Mouse (Mus musculus): Measurements from ENCODE around the gene Nup210l. TPM values are rescaled to one million over a fixed set of nuclear protein-coding genes. Genes with fewer than 3 reads are reported as not detected.

The Nup210l gene
- polyA plus RNA-seq (2016; fragmentation: Nextera tagmentation; extraction: Ambion mirVana) = 0.50 and 0.56 TPM in 2 replicates

- peaks cover 44% of the 10 kb centered on the region for H3K36me3 ChIP-seq
- no peaks in the 10 kb centered on the region for H3K4me1 ChIP-seq (replicated peaks)
- no peaks in the 10 kb centered on the region for H3K9me3 ChIP-seq
- DNase-seq (ENCODE audit: low spot score) = no peak
- no peak within 1 kb of the TSS for H3K27ac ChIP-seq
- no peaks in the 10 kb centered on the region for H3K27me3 ChIP-seq (ENCODE audit: insufficient read depth, poor library complexity, severe bottlenecking)
- no peak within 1 kb of the TSS for H3K4me3 ChIP-seq
- 83% methylated on average over 13 of the region's 13 CpGs for WGBS
Observed at GRCm38 (mm10) chr3:90103938-90104337, at the start of gene Nup210l. Nup210l (plus strand) TSS chr3:90104132.

- no peaks in the 10 kb centered on the region for H3K9me3 ChIP-seq
- H3K36me3 ChIP-seq = peaks cover 94% of the 10 kb centered on the region
Observed at GRCm38 (mm10) chr3:90061549-90061948, 42.4 kb upstream of the Nup210l start.

GRCm38 (mm10) chr3:90062539-90062938, 41.4 kb upstream of the Nup210l start:
- Histone ChIP-seq H3K27ac (no peak overlapping the region), H3K27me3 (ENCODE audit: insufficient read depth, poor library complexity, severe bottlenecking) (no peaks in the 10 kb centered on the region), H3K4me1 (replicated peaks) (no peaks in the 10 kb centered on the region), H3K36me3 (peaks cover 93% of the 10 kb centered on the region), H3K4me3 (no peak overlapping the region), H3K9me3 (no peaks in the 10 kb centered on the region)
- DNase-seq (ENCODE audit: low spot score) = no peak
- WGBS = 65% methylated on average over 2 of the region's 2 CpGs

More at GRCm38 (mm10) chr3:90061549-90061948, 42.4 kb upstream of the Nup210l start:
- DNase-seq (ENCODE audit: low spot score) = no peak
- H3K4me3 ChIP-seq = no peak overlapping the region
- no peaks in the 10 kb centered on the region for H3K27me3 ChIP-seq (ENCODE audit: insufficient read depth, poor library complexity, severe bottlenecking)
- WGBS = 94% methylated on average over 6 of the region's 6 CpGs
- no peak overlapping the region for H3K27ac ChIP-seq
- H3K4me1 ChIP-seq (replicated peaks) = no peaks in the 10 kb centered on the region

GRCm38 (mm10) chr3:90064383-90064782, 39.5 kb upstream of the Nup210l start:
- 88% methylated on average over 3 of the region's 3 CpGs for WGBS

GRCm38 (mm10) chr3:90065553-90065952, 38.4 kb upstream of the Nup210l start:
- Histone ChIP-seq H3K4me3 (no peak overlapping the region), H3K4me1 (replicated peaks) (no peaks in the 10 kb centered on the region), H3K9me3 (no peaks in the 10 kb centered on the region), H3K27ac (no peak overlapping the region), H3K27me3 (ENCODE audit: insufficient read depth, poor library complexity, severe bottlenecking) (no peaks in the 10 kb centered on the region), H3K36me3 (peaks cover 67% of the 10 kb centered on the region)
- peak; percentile 42 for DNase-seq (ENCODE audit: low spot score)
- 61% methylated on average over 3 of the region's 3 CpGs for WGBS

More at GRCm38 (mm10) chr3:90064383-90064782, 39.5 kb upstream of the Nup210l start:
- Histone ChIP-seq H3K27me3 (ENCODE audit: insufficient read depth, poor library complexity, severe bottlenecking) (no peaks in the 10 kb centered on the region), H3K36me3 (peaks cover 78% of the 10 kb centered on the region), H3K4me3 (no peak overlapping the region), H3K27ac (no peak overlapping the region), H3K9me3 (no peaks in the 10 kb centered on the region), H3K4me1 (replicated peaks) (no peaks in the 10 kb centered on the region)
- no peak for DNase-seq (ENCODE audit: low spot score)

- no peaks in the 10 kb centered on the region for H3K27me3 ChIP-seq (ENCODE audit: insufficient read depth, poor library complexity, severe bottlenecking)
- H3K27ac ChIP-seq = no peak overlapping the region
- peaks cover 44% of the 10 kb centered on the region for H3K36me3 ChIP-seq
- DNase-seq (ENCODE audit: low spot score) = no peak
- 87% methylated on average over 4 of the region's 4 CpGs for WGBS
- H3K9me3 ChIP-seq = no peaks in the 10 kb centered on the region
- no peaks in the 10 kb centered on the region for H3K4me1 ChIP-seq (replicated peaks)
- H3K4me3 ChIP-seq = no peak overlapping the region
Observed at GRCm38 (mm10) chr3:90067851-90068250, 36.1 kb upstream of the Nup210l start.

- no peak overlapping the region for H3K27ac ChIP-seq
- no peaks in the 10 kb centered on the region for H3K27me3 ChIP-seq (ENCODE audit: insufficient read depth, poor library complexity, severe bottlenecking)
- no peaks in the 10 kb centered on the region for H3K4me1 ChIP-seq (replicated peaks)
- H3K9me3 ChIP-seq = no peaks in the 10 kb centered on the region
- H3K36me3 ChIP-seq = peaks cover 26% of the 10 kb centered on the region
- no peak for DNase-seq (ENCODE audit: low spot score)
- WGBS = 77% methylated on average over 7 of the region's 7 CpGs
- no peak overlapping the region for H3K4me3 ChIP-seq
Observed at GRCm38 (mm10) chr3:90069688-90070087, 34.2 kb upstream of the Nup210l start.

GRCm38 (mm10) chr3:90072294-90072693, 31.6 kb upstream of the Nup210l start, which contains the start of gene Tpm3:
Tpm3 (plus strand) TSS chr3:90072649.
- no peak within 1 kb of the TSS for H3K4me3 ChIP-seq

GRCm38 (mm10) chr3:90076921-90077716, 26.8 kb upstream of the Nup210l start:
- no peaks in the 10 kb centered on the region for H3K9me3 ChIP-seq
- H3K4me3 ChIP-seq = peak overlapping the region; percentile 29

More at GRCm38 (mm10) chr3:90072294-90072693, 31.6 kb upstream of the Nup210l start, which contains the start of gene Tpm3:
- H3K27me3 ChIP-seq (ENCODE audit: insufficient read depth, poor library complexity, severe bottlenecking) = no peaks in the 10 kb centered on the region
- 73% methylated on average over 4 of the region's 4 CpGs for WGBS
- H3K9me3 ChIP-seq = no peaks in the 10 kb centered on the region
- H3K4me1 ChIP-seq (replicated peaks) = peaks cover 7% of the 10 kb centered on the region
- no peak within 1 kb of the TSS for H3K27ac ChIP-seq
- no peak for DNase-seq (ENCODE audit: low spot score)
- H3K36me3 ChIP-seq = peaks cover 2% of the 10 kb centered on the region; the same call in 1 of the 2 replicates

GRCm38 (mm10) chr3:90078224-90078623, 25.7 kb upstream of the Nup210l start:
- Histone ChIP-seq H3K4me3 (0 out of 2 replicates have a peak overlapping the region, but pooled peaks have one; percentile 83), H3K27ac (no peak overlapping the region), H3K36me3 (peaks cover 15% of the 10 kb centered on the region), H3K9me3 (no peaks in the 10 kb centered on the region), H3K27me3 (ENCODE audit: insufficient read depth, poor library complexity, severe bottlenecking) (no peaks in the 10 kb centered on the region), H3K4me1 (replicated peaks) (peaks cover 53% of the 10 kb centered on the region)
- DNase-seq (ENCODE audit: low spot score) = no peak
- WGBS = 59% methylated on average over 5 of the region's 5 CpGs

More at GRCm38 (mm10) chr3:90076921-90077716, 26.8 kb upstream of the Nup210l start:
- peaks cover 42% of the 10 kb centered on the region for H3K4me1 ChIP-seq (replicated peaks)
- 9% methylated on average over 5 of the region's 5 CpGs for WGBS
- peak overlapping the region; percentile 77 for H3K27ac ChIP-seq
- H3K36me3 ChIP-seq = peaks cover 5% of the 10 kb centered on the region; the same call in 1 of the 2 replicates
- H3K27me3 ChIP-seq (ENCODE audit: insufficient read depth, poor library complexity, severe bottlenecking) = no peaks in the 10 kb centered on the region
- peak; percentile 81 for DNase-seq (ENCODE audit: low spot score)

GRCm38 (mm10) chr3:90079133-90079762, 24.7 kb upstream of the Nup210l start:
- WGBS = under 1% methylated on average over 33 of the region's 33 CpGs

GRCm38 (mm10) chr3:90079763-90080497, 24.0 kb upstream of the Nup210l start:
- peak overlapping the region; percentile 92 for H3K27ac ChIP-seq
- peaks cover 28% of the 10 kb centered on the region for H3K36me3 ChIP-seq
- under 1% methylated on average over 53 of the region's 53 CpGs for WGBS
- H3K4me3 ChIP-seq = peak overlapping the region; percentile 83
- peak; percentile 73 for DNase-seq (ENCODE audit: low spot score)
- no peaks in the 10 kb centered on the region for H3K27me3 ChIP-seq (ENCODE audit: insufficient read depth, poor library complexity, severe bottlenecking)
- H3K4me1 ChIP-seq (replicated peaks) = peaks cover 70% of the 10 kb centered on the region
- H3K9me3 ChIP-seq = no peaks in the 10 kb centered on the region

More at GRCm38 (mm10) chr3:90079133-90079762, 24.7 kb upstream of the Nup210l start:
- no peaks in the 10 kb centered on the region for H3K9me3 ChIP-seq
- H3K27me3 ChIP-seq (ENCODE audit: insufficient read depth, poor library complexity, severe bottlenecking) = no peaks in the 10 kb centered on the region
- DNase-seq (ENCODE audit: low spot score) = peak; percentile 98
- H3K4me1 ChIP-seq (replicated peaks) = peaks cover 63% of the 10 kb centered on the region
- H3K36me3 ChIP-seq = peaks cover 25% of the 10 kb centered on the region
- peak overlapping the region; percentile 92 for H3K27ac ChIP-seq
- H3K4me3 ChIP-seq = peak overlapping the region; percentile 83

All from hindbrain, embryonic 10.5 days (tissue).